Mouse (Mus musculus): ENCODE results near the gene Gm26920.
"Not testable (repeated sequence)": the region's sequence is repeated elsewhere in the genome, so short reads cannot be mapped to it uniquely, and the experiment has no call there.

Gm26920 gene

GRCm38 (mm10) chr7:30090092-30090969 is at the start of gene Gm26920, which contains the start of gene Zfp566:
TSS of gene Gm26920 (minus strand) at chr7:30090410.
TSS of gene Zfp566 (minus strand) at chr7:30090527.
- DNase-seq = peak; percentile 100

- DNase-seq = no peak
Measured at GRCm38 (mm10) chr7:30136826-30137225, 46.6 kb upstream of the Gm26920 start.

DNA sequence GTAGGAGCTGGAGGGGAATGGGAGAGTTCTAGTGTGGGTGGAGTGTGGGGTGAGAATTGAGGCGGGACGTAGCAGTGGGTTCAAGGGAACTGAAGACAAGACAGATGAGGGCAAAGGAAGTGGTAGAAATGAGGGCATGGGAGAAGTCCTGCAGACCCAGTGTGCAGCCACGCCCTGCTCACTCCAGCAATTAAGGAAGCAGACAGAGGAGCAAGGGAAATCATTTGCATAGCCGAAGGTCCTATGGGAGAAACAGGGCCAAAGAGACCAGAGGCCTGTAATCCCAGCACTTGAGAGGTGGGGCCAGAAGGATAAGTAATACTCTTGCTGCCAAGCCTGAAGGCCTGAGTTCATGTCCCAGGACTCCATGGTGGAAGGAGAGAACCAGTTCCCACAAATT is 42.2 kb upstream of the Gm26920 start:
- no peak for DNase-seq

DNA sequence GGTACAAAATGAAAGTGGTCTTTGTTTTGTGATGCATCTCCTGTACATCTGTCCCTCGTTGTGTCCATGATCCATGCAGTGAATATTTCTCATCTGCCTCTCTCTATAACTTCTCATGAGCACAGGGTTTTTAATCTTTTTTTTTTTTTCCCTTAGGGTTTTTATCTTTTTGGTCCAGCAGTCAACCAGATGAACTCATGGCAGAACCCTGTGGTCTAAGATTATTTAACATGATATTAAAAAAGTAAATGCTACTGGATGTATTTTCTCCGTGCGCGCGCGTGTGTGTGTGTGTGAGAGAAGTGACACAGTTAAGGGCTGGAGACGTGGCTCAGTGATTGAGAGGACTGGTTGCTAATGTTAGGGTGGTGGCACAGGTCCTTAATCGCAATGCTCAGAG is 39.7 kb upstream of the Gm26920 start:
- DNase-seq = no peak

- no peak for DNase-seq
Measured at GRCm38 (mm10) chr7:30122188-30122530, 31.9 kb upstream of the Gm26920 start.

DNA sequence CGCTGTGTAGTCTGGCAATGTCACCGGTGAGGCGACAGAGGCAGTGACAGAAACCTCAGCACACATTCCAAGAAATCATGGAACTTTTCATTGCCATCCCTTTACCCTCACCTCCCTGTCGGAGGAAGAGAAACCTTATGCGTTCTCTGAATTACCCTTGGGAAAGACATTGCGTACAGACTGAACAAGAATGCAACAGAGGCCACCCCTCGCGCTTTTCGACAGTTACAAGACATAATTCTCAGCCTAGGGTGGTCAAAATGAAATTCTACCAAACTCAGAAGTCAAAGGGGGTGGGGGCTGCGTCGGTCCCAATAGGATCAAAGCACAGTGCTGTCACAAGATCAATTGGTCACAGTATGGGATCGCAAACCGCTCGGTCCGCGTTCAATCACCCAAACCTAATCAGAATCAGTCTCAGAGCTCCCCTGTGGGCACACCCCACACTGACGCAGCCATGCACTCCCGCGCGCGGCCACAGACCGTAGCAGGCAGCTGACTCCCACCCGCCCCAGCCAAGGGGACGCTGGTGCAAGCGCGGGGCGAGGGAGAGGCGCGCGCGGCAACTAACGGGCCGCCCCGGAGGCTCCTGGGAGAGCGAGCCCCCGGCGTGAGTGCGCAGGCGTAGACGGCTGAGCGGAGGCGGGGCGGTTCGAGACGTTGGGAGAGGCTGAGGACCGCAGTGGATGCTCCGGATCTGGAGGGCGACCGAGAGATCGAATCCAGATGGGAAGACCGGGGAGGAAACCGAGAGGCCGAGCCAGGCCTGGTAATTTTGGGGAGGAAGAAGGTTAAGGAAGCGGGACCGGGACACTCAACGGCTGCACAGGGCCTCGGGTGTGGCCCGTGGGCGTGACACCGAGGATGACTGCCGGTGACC is 31.3 kb upstream of the Gm26920 start, which contains the start of gene Zfp382:
Gene Zfp382 (plus strand): TSS at position 635 of the 880 bp plus-strand sequence.
- peak; percentile 99 for DNase-seq

DNA sequence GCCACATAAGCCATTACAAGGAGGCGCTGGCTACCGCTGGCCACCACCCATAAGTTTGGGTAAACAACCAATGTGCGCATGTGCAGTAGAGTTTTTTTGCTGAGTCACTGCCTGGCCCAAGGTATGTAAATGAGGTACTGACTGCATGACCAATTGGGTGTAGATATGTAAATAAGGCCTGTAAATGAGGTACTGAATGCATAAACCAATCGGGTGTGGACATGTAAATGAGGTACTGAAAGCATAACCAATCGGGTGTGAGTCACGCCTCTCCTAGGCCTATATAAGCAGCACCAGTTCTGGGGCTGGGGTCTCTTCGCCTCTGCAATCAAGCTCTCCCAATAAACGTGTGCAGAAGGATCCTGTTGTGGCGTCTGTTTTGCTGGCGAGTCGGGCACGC is 27.7 kb upstream of the Gm26920 start:
- DNase-seq = not testable (repeated sequence)

GRCm38 (mm10) chr7:30116076-30116475 is 25.9 kb upstream of the Gm26920 start:
- DNase-seq = no peak

GRCm38 (mm10) chr7:30099297-30099696 is 9.1 kb upstream of the Gm26920 start:
- peak; percentile 95 for DNase-seq

DNA sequence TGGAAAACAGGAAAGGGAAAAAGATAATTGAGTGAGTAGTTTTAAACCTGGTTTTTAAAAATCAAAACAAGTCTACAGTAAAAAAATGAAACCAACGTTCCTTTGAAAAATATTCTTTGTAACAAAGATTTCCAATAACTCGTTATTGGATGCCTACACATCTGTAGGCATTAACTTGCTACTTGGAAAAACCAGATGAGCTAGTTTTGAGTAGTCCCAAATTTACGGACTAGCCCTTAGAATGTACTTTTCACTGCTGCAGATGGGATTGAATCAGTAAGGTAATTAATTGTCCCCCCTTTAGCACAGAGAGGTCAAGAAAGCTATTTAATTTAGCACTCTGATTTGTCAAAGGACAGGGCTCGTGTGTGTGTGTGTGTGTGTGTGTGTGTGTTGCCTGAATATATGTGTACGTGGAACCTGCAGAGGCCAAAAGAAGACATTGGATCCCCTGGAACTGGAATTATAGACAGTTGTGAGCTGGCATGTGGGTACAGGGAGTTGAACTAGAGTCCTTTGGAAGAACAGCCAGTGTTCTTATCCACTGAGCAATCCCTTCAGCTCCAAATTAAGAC is 5.4 kb upstream of the Gm26920 start:
- DNase-seq = peak; percentile 80

GRCm38 (mm10) chr7:30094646-30095429 is 4.6 kb upstream of the Gm26920 start, which contains the start of gene Zfp260:
TSS of gene Zfp260 (plus strand) at chr7:30094777.
- peak; percentile 99 for DNase-seq

DNA sequence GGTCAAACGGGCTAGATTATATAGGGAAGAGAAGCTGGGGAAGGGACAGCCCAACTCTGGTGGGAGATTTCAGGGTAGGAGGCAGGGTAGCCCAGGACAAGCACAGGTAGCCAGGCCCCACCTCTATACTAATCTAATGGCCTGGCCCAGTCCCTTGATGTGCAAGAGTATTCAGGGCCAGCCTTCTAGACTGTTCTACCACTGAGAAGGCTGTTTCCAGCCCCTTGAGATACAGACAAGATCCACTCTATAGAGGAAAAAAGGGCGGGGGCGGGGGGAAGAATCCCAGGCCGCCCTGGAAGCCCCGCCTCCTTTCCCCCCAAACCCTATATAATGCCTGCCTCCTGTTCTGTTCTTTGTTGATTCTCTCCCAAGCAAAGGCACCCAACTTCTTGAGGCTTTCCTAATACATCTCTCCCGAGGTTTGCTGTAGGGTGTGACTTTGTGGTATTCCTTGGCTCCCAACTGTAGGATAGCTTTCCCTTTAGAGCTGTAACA is 3.8 kb upstream of the Gm26920 start:
- peak; percentile 90 for DNase-seq

DNA sequence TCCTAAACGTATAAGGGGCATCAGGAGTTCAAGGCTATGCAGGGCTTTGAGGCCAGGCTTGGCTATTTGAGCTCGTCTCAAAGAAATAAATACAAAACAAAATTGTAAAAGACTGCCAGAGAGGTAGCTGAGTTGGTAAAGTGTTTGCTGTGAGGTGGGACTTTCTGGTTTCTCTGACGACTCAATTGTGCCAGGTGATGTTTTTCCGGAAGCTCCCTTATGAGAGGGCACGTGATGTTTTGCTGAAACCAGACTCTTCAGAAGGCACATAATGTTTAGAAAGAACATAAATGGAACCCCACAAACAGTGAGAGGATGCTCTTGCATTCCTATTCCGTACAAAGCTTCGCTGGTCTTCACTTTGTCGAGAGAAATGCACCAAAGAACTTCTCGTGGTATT is 2.5 kb upstream of the Gm26920 start:
- no peak for DNase-seq

DNA sequence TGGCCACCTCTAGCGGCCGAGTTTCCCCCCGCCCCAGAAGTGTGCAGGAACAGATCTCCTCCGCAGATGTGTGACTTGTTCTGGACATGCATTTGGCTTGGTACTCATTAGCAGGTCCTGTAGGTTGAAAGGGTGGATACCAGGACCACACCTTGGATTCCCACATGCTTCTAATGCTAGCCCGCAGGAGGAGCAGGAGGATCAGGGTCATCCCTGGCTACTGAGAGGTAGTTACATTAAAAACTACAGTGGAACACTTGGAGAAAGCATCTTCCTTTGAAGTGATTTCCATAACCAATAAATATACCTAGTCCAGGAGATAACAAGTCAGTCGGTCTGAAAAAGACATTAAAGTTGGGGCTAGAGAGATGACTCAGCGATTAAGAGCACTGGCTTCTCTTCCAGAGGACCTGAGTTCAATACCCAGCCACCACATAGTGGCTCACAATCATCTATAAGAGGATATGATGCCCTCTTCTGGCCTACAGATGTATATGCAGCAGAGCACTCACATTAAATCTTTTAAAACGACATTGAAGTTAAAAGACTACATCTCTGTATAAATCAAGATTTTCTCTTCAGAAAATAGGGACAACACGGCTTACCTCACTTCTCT is 868 bp upstream of the Gm26920 start:
- no peak for DNase-seq

GRCm38 (mm10) chr7:30089405-30089804 is 805 bp downstream of the Gm26920 start:
- DNase-seq = peak; percentile 90

- peak; percentile 87 for DNase-seq
Measured at GRCm38 (mm10) chr7:30086524-30086923, 3.7 kb downstream of the Gm26920 start.

DNA sequence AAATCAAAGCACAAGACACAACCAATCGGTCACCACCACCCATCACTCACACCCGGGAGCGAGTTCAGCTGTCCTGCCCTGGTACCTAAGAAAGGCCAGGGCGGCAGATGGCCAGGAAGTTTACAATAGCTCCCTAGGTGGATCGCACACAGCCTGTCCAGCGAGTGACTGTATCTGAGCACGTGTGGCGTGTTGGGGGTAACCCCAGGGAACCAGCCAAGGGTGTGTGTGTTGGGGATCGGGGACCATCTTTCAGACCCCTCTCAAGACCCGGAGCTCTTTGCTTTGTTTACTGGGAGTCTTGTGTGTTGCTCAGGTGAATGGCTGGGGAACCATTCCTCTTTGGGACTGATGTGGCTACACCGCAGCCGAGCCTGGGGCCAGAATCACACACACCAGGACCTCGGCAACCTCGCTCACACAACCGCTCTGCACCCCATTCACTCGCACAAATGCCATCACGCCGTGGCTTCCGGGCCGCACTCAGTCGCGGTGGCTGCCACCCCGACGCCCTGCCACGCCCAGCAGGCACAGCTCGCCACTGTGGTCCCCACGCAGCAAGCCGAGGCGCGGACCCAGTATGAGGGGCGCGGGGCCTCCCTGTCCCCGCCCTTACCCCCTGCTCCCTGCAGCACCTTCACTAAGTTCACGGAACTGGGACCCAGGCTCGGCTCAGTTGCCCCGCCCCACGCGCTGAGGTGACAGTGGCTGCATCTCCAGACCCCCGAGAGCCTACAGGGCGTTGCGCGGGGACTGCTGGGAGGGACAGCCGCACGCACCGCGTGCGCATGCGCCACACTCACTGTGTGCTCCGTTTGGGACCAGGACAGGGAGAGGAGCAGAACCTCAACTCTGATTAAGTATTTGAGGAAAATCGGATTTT is 17.8 kb downstream of the Gm26920 start, which contains the start of gene Zfp82:
Gene Zfp82 (minus strand): TSS at position 755 of the 883 bp plus-strand sequence.
- DNase-seq = peak; percentile 98

- no peak for DNase-seq
Measured at GRCm38 (mm10) chr7:30064622-30065021, 25.6 kb downstream of the Gm26920 start.

GRCm38 (mm10) chr7:30062478-30062877 is 27.7 kb downstream of the Gm26920 start:
- no peak for DNase-seq

DNA sequence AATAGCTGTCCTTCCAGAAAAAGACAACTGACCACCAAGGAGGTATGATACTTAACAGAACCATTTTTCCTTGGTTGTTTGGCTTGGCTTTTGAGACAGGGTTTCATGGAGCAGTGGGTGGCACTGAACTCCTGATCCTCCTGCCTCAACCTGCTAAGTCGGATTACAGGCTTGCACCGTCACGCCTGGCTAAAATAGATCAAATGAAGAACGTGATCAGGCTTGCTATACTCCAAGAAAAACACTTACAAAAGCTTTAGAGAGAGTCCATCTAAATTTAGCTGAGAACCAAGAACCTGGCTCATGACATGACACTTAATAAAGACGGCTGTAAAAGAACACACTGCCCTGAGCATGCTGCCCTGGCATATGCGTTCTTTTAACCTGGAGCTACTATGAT is 29.9 kb downstream of the Gm26920 start:
- no peak for DNase-seq

DNA sequence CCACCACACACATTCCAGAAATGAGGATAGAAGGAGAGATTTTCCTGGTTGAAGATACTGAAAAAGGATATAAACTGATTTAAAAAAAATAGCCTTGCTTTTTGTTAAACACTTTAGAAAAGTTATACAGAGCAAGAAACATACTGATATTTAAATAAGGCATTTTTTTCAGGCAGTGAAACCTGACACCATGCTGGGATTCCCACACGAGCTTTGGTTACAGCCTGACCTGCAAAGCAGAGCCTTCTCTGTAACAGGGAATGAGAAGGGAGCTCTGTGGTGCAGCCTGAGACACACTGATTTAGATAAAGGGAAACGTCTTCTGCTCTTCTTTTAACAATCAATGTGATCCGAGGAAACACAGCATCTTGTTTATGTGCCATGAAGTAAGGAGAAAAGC is 36.6 kb downstream of the Gm26920 start:
- no peak for DNase-seq
